Mouse (Mus musculus): ENCODE measurements around the gene Prss2.

DNA sequence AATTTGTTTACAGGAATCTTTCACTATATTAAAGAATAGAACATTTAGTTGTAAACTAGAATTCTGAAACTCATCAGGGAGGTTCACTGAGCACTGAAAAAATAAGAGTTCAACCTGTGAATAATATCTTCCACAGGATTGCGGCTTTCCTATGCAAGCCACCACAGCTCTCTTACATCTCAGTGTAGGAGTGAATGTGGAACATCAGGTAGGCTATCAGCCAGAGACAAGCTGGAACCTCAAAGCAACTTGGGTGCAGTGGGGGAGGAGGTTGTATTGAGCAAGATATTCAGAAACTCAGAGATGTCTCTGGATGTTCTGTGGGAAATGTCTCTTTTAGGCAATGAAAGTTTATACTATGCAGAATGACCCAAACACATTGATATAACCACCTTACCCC lies 15.8 kb downstream of the Prss2 start:
- TF ChIP-seq POLR2A (IDR thresholded peaks at IDR 0.05; ENCODE audit: low read depth, low read length) (no peak), CTCF (conservative IDR thresholded peaks at IDR 0.05; ENCODE audit: insufficient read depth, insufficient read length, low read depth, low read length) (no peak)
